8 mouse cellular contexts compared by ENCODE assay signal in the genomic region with DNA sequence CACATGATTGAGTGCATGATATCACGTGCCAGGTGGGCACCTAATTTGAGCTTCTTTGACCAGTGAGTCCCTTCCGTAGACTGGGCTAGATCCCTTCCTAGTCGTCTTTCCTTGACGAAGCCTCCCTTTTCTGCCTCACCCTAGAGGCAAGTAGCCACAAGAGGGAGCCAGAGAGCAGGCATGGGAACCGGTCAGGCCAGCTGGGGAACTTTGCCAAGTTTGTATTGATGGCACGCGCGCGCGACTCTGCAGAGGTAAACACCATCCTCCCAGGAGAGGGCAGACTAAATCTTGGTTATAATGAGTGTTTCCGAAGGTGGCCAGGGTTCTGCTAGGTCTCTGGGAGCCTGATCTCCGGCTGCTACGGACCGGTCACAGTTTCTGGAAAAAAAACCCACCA. TPM values are rescaled to one million over a fixed set of nuclear protein-coding genes. Genes with fewer than 3 reads are reported as not detected.
DNase-seq lines count a peak whose midpoint lies in the region; ATAC-seq and TF ChIP-seq lines count a peak whose summit lies in the region.

No protein-coding gene starts in this region.

- H3K9me3 ChIP-seq in hindbrain, embryonic 16.5 days (ENCODE audit: control insufficient read depth, low read length), result no peaks in the 10 kb centered on the region

- ATAC-seq in hindbrain, embryonic 16.5 days, result peak; percentile 36

- TF ChIP-seq CTCF in gastrocnemius, adult 2 months (IDR thresholded peaks at IDR 0.05), result peak; percentile 98; the same call in 1 of the 2 replicates

- H3K4me2 ChIP-seq in hindbrain, embryonic 16.5 days (ENCODE audit: low read length), result peak overlapping the region; percentile 44

- peaks cover 24% of the 10 kb centered on the region for H3K4me1 ChIP-seq in hindbrain, embryonic 16.5 days (ENCODE audit: control insufficient read depth, insufficient read depth, low read depth, low read length)

- H3K9ac ChIP-seq in hindbrain, embryonic 16.5 days (ENCODE audit: low read depth, low read length), result peak overlapping the region; percentile 4; the same call in 1 of the 2 replicates

- peaks cover 5% of the 10 kb centered on the region for H3K27me3 ChIP-seq in hindbrain, embryonic 16.5 days (replicated peaks; ENCODE audit: control insufficient read depth, insufficient read depth, low read length)

- peak; percentile 95 for DNase-seq in ZHBTc4 (ENCODE audit: low read depth, low spot score)
- DNase-seq in cerebellum, postnatal 4 days (ENCODE audit: low spot score in 2 of 2), result peak; percentile 95 to 97
- DNase-seq in gastrocnemius, adult 2 months, result peak; percentile 95
- peak; percentile 91 to 98 for DNase-seq in left cerebral cortex, adult 18-20 months (ENCODE audit: low spot score in 2 of 2)
- peak; percentile 90 to 95 for DNase-seq in lung, postnatal 4 days
- peak; percentile 90 for DNase-seq in right cerebral cortex, adult 18-20 months
- DNase-seq in urinary bladder, postnatal 25 days (ENCODE audit: low spot score), result peak; percentile 97

- peak overlapping the region; percentile 58 for H3K4me3 ChIP-seq in gastrocnemius, adult 2 months
- H3K4me3 ChIP-seq in hindbrain, embryonic 16.5 days (ENCODE audit: low read length), result no peak overlapping the region

- H3K36me3 ChIP-seq in hindbrain, embryonic 16.5 days (ENCODE audit: control insufficient read depth, insufficient read depth, low read length), result no peaks in the 10 kb centered on the region

- intact Hi-C loops in gastrocnemius, adult 2 months (cut with DNase I), result loop anchor here (1.0 kb wide), 1 partner anchor 93 kb away; no protein-coding TSS in a partner anchor

- peak overlapping the region; percentile 70 for H3K27ac ChIP-seq in gastrocnemius, adult 2 months
- no peak overlapping the region for H3K27ac ChIP-seq in hindbrain, embryonic 16.5 days (ENCODE audit: low read depth, low read length)

- WGBS in hindbrain, embryonic 16.5 days, result 2% methylated on average over 14 of the region's 14 CpGs

RNA-seq across cellular contexts. Expression of a gene that starts 1.9 kb away (rescaled TPM):
- not detected for total RNA-seq in gastrocnemius, adult 2 months (2021)
- 0.21 and 0.24 TPM in 2 replicates for polyA plus RNA-seq in hindbrain, embryonic 16.5 days (2015; fragmentation: Nextera tagmentation; extraction: Ambion mirVana)
- total RNA-seq in left cerebral cortex, adult 18-20 months (2021), result under 1 TPM; 0.28 to 0.30 TPM

RNA-seq across cellular contexts. Expression of a gene that starts 10.7 kb away (rescaled TPM):
- 10 to 100 TPM in 1 of 2 experiments, 1 to 10 TPM in 1; 8.1 to 15.6 TPM for total RNA-seq in gastrocnemius, adult 2 months (2021)
- polyA plus RNA-seq in hindbrain, embryonic 16.5 days (2015; fragmentation: Nextera tagmentation; extraction: Ambion mirVana), result 7.9 and 8.0 TPM in 2 replicates
- 10 to 100 TPM; 12.1 to 12.7 TPM for total RNA-seq in left cerebral cortex, adult 18-20 months (2021)
